Mouse (Mus musculus) layer of hippocampus, adult 9-11 months (tissue): ENCODE measurements around the gene Rap2b.

Source experiments
- DNase-seq: peaks from one replicate; pipeline ENCODE4 v3.0.0; 2022

Rap2b gene

GRCm38 (mm10) chr3:61391564-61391963 lies 30.1 kb downstream of the Rap2b start:
- no peak for DNase-seq

- no peak for DNase-seq
These were observed 31.4 kb downstream of the Rap2b start for GRCm38 (mm10) chr3:61392881-61393280.

GRCm38 (mm10) chr3:61393520-61393919 lies 32.1 kb downstream of the Rap2b start:
- no peak for DNase-seq

GRCm38 (mm10) chr3:61395382-61395781 lies 33.9 kb downstream of the Rap2b start:
- DNase-seq: no peak

GRCm38 (mm10) chr3:61396728-61397127 lies 35.3 kb downstream of the Rap2b start:
- no peak for DNase-seq

- no peak for DNase-seq
These were observed 39.5 kb downstream of the Rap2b start for GRCm38 (mm10) chr3:61400823-61401387.

- no peak for DNase-seq
These were observed 45.5 kb downstream of the Rap2b start for GRCm38 (mm10) chr3:61406921-61407320.

GRCm38 (mm10) chr3:61409683-61410082 lies 48.2 kb downstream of the Rap2b start:
- DNase-seq: peak; percentile 8

- no peak for DNase-seq
These were observed 54.4 kb downstream of the Rap2b start for GRCm38 (mm10) chr3:61415883-61416282.
